Mouse (Mus musculus): ENCODE results near the gene Pcf11.
A peak's percentile ranks its signal among the peaks of the same experiment; 100 is the strongest.

The Pcf11 gene

DNA sequence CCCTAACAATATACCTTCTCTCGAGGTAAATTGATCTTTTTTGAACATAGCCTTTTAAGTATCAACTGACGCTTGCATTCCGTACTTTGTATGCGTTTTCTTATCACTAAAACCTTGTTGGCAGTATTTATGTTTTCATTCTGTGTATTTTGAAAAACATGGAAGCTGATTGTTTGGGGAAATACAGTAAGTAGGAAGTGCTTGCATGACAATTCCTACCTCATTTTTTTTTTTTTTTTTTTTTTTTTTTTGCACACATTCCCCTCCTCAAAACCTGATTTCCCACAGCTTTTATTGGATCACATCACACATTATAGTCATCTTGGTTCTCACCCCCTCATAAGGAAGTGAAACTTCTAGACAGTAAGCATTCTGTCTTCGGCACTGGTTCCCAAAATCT, 31.7 kb downstream of the Pcf11 start:
- DNase-seq (ENCODE audit: low read depth in 1 of 2, low spot score in 2 of 2) = no peak

DNA sequence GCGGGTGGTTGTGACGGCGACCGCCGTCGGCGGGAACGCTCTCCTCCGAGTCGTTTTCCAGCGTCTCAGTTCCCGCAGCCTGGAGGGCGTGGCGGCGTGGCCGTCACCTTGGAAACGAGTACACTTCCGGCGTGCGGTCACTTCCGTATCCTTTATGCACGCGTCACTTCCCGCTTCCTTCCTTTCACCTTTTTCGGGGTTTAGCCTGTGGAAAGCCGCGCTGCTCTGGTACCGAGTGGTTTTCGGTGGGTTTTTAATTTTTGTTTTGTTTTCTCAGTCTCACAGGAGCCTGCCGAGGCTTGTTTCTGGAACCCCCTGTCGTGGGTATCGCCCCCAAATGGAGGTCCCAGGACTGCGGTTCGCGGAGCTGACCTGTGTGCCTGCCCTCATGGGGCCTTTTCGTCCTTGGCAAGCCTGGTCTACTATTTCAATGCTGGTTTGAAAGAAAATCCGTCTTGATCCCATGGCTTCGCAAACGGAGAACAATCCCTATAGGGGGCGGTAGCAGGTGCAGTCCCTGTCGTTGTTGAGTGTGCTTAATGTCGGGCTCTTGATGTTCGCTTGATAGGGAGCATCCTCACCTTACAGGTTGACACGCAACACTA, 32.6 kb downstream of the Pcf11 start, which contains the start of gene Ankrd42:
Gene Ankrd42, minus strand, starts transcription at position 122 of the 605 bp plus-strand sequence.
- peak; percentile 58 to 86 for DNase-seq (ENCODE audit: low read depth in 1 of 2, low spot score in 2 of 2)

DNA sequence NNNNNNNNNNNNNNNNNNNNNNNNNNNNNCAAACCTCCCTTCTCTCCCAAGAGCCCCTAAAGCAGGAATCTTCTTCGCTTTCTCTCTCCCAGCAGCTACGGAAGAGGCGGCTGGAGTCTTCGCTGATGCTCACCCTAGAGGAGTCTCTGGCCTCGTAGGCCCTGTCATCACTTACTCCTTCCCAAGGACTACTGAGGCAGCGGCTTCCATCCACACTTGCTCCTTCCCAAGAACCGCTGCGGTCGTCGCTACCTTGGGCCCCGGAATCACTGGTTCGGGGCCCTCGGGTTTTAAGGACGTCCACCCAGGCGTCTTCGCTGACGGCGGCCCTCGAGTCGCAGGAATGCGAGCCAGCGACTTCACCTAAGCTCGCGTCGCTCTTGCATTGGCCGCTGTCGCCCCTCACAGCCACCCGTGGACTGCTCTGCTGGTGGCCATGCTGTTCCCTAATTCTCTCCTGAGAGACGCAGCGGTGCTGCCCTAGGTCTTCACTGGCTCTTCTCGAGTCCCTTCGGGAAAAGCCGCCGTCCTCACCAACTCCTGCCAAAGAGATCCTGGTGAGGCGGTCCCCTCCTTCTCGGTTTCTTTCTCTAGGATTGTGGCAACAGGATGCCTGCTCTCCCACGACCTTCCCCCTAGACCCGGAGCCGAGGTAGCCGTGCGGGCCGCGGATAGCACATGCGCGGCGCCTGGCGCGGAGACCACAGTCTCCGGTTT, 33.3 kb downstream of the Pcf11 start:
- no peak for DNase-seq (ENCODE audit: low read depth in 1 of 2, low spot score in 2 of 2)

DNA sequence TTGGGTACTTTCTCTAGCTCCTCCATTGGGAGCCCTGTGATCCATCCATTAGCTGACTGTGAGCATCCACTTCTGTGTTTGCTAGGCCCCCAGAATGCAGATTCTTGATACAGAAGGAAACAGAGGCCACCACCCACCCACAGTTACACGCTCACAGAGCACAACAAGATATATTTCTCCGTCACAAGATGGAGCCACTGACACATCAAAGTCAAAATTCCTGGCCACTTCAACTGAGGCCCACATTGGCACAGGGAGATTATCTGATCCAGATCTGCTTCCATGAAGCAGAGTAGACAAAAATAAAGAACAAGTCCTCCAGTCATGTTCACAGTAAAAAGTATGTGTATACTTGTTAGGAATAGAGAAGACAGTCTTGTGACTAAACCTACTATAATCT, 39.6 kb downstream of the Pcf11 start:
- DNase-seq (ENCODE audit: low read depth in 1 of 2, low spot score in 2 of 2) = no peak

DNA sequence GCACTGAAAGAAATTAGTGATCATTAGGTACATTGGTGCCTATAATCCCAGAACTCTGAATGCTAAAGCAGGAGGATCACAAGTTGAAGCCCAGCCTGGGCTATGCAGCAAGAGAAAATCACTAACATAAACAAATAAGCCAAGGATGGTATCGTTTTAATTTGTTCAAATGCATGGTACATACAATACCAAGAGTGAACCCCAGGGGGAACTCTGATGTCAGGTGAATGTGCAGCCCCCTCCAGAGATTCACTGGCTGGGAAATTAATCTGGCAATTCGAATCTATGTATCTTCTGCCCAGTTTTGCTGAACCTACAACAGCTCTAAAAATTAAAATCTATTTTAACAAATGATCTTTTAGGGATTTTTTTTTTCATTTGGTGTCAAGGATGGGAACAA, 45.2 kb downstream of the Pcf11 start:
- no peak for DNase-seq (ENCODE audit: low read depth in 1 of 2, low spot score in 2 of 2)

DNA sequence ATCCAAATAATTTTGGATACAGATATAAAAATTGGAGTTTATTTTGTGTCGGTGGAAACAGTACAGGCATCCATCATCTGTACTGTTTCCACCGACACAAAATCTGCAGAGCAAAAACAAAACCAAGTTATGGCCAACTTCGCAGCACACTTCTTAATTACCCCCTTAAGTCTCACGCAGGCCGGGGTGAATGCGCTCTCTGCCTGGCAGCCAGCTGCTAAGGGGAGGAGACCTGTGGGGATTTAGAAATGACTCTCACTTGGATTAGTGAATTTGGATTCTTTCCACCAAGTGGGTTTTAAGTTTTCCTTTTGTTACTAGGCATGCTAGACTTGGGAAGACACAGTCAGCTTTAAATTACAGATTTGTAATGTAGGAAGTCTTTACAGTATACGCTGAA, 58.9 kb downstream of the Pcf11 start:
- no peak for DNase-seq (ENCODE audit: low read depth in 1 of 2, low spot score in 2 of 2)

DNA sequence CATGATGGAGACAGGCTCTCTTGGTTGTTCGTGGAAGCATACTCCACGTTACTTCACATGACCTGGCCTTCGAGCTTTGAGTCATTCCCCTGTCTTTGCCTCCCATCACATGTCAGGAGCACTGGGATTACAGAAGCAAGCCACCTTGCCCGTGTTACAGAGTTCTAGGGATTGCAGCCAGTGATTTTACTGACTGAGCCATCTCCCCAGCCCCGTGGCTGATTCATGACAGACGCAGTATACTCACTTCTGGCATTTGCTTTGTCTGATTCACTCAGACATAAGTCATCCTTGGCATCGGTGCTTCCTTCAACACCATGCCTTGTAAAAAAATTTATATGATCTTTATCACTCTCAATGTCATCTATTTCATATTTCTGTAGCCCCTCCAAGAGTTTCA, 64.8 kb downstream of the Pcf11 start:
- no peak for DNase-seq (ENCODE audit: low read depth in 1 of 2, low spot score in 2 of 2)

All from monocyte, adult 2 months (primary cell).